Mouse (Mus musculus): Measurements from ENCODE around the gene Noxo1.
"Not testable (repeated sequence)": the region's sequence is repeated elsewhere in the genome, so short reads cannot be mapped to it uniquely, and the experiment has no call there.

The Noxo1 gene

DNA sequence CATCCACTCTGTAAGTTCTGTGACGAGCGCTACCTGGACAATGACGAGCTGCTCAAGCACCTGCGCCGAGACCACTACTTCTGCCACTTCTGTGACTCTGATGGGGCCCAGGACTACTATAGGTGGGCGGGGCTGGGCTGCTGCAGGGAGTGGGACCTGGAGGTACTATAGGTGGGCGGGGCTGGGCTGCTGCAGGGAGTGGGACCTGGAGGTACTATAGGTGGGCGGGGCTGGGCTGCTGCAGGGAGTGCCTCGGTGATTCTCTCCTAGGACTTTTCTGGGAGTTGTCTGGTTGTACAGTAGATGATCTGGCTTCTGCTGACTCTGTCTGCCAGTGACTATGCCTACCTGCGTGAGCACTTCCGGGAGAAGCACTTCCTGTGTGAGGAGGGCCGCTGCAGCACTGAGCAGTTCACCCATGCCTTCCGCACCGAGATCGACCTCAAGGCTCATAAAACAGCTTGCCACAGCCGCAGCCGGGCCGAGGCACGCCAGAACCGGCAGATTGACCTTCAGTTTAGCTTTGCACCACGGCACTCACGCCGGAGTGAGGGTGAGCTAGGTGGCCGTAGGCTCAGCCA, 18.4 kb upstream of the Noxo1 start:
- DNase-seq, result no peak

DNA sequence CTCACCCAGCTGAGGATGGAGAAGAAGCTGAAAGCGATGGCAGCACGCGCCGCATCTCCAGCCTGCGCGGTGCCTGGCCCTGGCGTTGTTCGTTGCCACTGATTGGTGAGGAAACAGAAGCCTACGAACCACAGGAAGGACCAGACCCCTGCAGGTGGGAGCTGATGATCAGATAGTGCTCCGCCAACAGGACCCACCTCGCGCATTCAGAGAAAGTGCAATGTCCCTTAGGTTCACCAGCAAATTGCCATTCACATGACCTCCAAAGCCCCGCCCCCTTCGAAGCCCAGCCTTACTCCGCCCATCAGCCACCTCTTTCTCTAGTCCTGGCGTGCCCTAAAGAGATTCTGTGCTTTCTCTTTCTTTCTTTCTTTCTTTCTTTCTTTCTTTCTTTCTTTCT, 9.5 kb upstream of the Noxo1 start:
- DNase-seq, result peak in 1 of 2 experiments; percentile 51

DNA sequence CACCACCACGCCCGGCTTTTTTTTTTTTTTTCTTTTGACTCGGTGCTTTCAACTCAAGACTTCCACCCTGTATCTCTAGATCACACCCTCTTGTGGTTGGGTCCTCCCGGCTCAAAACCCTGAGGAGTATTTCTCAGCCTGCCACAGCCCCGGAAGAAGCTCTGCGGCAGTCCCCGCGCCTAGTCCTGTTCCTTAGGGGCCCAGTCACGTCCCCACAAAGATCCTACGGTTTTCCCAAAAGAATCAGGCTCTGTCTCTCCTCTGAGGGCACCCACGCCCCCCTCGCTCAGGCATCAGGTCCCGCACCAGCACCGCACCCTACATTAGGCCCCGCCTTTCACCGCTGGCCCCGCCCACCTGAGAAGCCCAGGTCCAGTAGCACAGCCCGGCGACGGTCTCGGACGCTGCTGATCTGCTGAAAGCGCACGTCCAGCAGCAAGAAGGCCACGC, 8.9 kb upstream of the Noxo1 start:
- peak in 1 of 2 experiments; percentile 67 for DNase-seq

DNA sequence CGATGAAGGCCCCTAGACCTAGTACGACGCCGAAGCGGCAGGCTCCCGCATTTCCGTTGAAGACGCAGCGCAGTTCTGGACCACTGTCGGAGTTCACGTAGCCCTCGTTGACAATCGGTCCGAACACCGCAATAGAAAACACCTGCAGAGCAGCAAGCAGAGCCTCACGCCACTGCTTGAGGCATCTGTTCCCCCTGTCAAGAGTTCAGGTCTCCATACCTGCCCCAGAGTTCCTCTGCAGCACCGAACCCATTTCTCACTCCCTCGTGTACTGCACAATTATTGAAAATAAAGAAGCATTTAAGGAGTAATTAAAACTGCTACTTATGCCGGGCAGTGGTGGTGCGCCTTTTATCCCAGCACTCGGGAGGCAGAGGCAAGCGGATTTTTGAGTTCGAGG, 8.4 kb upstream of the Noxo1 start:
- DNase-seq, result no peak

DNA sequence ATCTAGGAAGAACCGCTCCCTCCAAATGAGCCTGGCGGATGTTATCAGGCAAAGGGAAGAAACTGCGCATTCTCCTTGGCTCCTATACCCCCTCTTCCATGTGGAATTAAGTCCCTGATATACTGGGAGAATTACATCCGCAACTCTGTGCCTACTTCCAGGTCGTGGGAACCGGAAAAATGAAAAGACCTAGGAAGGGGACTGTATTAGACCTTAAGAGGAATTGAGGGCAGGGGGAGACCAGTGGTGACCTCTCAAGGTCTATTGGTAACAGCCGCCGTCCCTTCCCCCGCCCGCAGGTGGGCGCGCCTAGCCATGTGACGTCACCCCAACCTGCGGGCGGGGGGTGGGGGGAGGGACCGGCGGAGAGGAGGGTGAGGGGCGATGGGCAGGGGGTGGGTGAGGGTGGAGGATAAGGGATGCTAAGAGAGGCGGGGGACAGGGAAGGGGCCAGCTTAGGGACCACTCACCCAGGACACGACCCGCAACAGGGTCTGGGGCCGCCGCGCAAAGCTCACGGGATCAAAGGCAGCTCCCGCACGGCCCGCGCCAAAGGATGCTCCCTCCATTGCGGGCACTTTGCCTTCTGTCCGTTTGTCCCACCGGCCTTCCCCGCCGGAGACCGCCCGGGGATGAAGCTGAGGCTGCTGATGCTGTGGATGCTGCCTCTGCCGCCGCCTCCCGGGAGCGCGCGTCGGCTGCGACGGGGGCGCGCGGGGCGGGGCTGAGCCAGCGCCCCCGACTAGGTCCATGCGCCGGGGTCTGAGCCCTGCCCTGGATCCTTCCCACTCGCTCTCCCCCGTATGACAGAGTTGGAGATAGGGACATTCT, 6.6 kb upstream of the Noxo1 start, which contains the start of gene Syngr3:
Syngr3 (minus strand) TSS at position 705 of the 831 bp plus-strand sequence.
- DNase-seq, result peak; percentile 75 to 81

DNA sequence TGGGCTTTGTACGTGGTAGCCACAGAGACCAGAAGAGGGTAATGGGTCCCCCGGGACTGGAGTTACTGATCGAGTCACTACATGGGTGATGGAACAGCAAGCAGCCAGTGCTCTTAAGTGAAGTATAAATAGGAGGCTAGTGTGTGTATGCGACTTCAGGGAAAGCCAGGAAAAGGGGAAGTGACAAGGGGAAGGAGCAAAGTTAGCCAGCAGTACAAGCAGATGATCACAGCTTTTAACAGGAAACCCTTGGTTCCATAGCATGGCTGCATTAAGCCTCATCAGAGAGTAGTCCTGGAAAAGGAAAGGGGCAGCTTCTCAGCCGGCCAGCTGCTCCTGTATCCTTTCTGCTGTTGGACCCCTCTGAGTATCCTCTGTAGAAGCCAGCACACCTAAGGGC, 3.6 kb upstream of the Noxo1 start:
- DNase-seq, result no peak

DNA sequence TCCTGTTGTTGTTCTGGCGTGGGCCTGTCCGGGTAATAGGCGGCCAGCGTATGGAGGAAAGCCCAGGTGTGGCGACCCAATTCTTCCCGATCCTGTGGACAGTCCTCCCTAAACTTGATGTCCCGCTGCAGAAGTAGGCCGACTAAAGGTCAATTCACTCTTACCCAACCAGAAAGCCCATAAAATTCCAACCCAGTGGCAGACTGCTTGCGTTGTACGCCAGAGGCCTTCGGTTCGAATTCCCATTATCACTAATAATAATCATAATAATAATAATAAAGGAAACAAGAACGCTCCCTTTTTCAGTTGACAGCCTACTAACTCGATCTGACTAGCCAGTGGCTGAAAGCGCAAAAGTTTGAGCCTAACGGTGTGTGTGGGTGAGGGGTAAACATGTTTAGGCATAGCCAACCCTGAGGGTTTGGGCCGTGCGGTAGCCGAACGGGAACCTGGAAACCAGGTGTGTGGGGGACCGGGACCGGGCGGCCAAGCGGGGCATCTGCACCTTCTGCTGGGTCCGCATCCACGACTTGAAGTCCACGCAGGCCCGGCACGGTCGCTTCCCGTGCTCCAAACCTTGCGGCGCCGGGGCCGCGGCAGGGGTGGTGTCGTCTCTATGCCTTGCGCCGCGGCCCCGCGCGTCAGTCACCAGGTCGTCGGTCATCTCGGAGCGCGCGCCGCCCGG, 566 bp upstream of the Noxo1 start:
- DNase-seq, result no peak

DNA sequence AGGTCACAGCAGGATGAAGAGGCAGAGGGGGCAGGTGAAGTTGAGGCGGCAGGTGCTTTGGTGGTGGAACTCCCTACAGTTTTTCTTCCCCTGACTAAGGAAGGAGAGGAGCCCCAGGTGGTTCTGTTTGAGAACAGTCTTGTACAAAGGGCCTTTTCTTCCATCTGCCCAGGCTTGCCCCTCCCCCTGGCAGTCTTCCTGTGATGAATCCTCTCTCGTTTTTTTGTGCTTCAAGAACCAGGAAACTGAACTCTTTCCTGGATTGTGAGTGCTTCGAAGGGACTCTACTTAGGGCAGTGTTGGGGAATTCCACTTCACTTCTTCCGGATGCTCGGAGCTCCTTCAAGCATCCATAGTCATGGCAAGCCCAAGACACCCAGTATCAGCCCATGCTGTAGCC, 2.0 kb downstream of the Noxo1 start:
- no peak for DNase-seq

DNA sequence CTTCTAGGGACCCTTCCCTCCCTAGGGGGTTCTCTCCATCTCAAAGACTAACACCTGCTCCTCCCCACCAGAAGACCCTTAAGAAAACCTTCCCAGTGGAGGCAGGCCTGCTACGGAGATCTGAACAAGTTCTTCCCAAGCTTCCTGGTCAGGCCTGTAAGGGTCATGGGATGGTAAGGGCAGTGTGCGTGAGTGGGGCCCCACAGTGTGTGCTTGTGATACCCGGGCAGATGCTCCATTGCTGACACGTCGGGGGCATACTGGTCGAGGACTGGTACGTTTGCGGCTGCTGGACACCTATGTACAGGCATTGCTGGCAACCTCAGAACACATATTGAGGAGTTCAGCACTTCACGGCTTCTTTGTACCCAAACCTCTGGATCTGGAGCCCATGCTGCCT, 2.7 kb downstream of the Noxo1 start:
- no peak for DNase-seq

DNA sequence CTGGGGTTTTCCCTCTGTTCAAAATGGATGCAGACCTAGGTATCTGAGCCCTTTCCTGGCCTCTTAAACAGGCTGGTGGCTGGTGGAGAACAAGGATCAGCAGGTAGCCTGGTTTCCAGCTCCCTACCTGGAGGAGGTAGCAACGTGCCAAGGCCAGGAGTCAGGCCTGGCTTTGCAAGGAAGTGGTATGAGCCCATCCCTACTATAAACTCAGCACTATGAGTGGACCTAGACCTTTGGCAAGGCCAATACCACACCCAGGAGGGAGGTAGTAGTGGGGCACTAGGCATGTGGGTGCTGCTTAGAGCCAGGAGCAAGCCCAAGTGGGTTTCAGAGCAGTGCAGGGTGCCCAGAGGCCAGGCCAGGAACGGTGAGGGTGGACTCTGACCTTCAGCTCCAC, 3.4 kb downstream of the Noxo1 start:
- DNase-seq, result no peak

DNA sequence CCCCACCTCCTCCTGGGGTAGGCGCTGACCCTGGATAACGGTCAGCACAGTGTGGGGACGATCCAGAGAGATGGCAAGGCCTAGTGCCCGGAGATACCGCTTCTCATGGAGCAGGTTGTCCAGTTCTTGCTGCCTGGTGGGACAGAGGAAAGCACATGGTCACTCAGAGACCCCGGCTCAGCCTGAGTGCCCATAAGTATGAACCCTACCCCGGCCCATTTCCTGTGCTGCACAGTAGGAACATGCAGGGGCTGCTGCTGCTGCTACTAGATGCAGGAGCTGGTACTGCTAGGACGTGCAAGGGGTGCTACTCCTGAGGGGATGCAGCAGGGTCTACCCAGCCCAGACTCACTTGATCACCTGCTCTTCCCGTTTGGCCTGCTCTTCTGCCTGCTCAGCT, 5.2 kb downstream of the Noxo1 start:
- no peak for DNase-seq

DNA sequence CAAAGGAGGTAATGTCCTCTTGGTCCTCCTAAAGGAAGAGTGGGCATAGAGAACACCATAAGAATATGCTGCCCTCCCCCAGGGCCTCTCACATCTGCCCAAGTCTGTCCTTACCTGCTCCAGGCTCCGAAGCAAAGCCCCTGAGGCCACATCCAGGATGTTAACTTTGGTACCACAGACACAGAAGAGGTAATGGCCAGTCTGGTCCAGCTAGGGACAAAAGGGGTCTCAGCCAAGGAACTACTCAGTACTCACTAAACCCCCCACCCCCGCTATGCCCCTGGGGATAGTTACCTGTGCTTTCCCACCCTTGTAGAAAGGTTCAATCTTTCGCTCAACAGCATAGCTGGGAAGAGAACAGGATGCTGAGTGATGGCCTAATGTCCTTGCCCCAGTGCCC, 9.8 kb downstream of the Noxo1 start:
- DNase-seq, result no peak

DNA sequence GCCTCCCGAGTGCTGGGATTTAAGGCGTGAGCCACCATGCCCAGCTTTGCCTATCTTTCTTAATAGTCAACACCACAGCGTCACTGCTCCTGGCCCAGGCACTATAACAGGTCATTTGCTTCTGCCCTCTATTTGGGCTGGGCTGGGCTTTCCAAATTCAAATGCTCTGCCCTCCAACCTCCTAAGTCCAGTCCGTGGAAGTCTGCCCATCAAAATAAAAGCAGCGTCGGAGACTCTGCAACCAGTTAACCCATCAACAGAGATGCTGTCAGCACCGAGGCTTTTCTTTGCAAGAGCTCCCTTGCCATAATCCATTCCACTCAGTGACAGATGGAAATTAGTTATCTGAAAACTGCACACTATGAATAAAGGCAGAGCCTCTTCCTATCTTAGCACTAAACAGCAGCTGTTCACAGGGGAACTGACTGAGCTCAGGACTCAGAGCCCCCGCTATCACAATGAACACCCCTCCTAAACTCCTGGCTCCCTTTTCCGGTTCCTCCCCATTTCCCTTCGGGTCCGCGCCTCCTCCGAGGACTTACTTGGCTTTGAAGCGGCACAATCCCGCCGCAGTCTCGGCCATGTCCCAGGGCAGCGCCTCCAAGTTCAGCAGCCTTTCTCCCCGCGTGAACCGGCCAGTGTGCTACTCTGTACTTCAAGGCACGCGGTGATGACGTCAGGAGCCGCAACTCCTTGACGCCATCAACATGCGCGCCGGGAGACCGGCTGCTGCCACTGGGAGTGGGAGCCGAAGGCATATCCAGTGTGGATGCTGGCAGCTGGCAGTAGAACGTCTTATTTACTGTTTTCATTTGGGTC, 11.2 kb downstream of the Noxo1 start, which contains the start of gene Tbl3:
Tbl3 (minus strand) TSS at position 679 of the 819 bp plus-strand sequence.
- DNase-seq, result peak; percentile 94 to 97

DNA sequence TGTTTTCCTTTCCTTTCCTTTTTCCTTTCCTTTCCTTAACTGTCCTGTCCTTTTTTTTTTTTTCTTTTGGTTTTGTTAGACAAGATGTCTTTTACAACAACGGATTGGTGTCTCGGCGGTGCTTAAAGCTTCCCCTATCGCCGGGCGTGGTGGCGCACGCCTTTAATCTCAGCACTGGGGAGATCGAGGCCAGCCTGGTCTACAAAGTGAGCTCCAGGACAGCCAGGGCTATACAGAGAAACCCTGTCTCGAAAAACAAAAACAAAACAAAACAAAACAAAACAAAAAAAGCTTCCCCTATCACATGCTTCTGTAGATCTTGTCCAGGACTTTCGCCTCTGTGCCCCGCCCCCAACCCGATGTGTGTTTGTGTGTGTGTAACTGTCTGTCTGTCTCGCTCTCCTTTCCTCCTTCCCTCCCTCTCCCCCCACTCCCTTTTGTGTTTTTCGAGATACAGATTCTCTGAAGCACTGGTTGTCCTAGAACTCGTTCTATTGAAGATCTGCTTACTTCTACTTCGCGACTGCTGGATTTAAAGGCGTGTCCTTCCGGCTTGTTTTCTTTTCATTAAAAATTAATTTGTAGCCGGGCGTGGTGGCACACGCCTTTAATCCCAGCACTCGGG, 11.9 kb downstream of the Noxo1 start:
- no peak for DNase-seq

DNA sequence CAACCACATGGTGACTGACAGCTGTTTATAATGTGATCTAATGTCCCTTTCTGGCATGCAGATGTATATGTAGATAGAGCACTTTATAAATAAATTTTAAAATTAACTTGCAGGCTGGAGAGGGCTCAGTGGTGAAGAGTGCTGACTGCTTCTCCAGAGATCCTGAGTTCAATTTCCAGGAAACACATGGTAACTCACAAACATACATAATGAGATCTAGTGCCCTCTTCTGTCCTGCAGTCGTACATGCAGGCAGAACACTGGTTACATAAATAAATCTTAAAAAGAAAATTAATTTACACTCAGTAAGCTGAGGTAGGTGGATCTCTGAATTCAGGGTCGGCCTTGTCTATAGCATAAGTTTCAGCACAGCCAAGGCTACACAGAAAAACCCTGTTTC, 12.6 kb downstream of the Noxo1 start:
- DNase-seq, result no peak

DNA sequence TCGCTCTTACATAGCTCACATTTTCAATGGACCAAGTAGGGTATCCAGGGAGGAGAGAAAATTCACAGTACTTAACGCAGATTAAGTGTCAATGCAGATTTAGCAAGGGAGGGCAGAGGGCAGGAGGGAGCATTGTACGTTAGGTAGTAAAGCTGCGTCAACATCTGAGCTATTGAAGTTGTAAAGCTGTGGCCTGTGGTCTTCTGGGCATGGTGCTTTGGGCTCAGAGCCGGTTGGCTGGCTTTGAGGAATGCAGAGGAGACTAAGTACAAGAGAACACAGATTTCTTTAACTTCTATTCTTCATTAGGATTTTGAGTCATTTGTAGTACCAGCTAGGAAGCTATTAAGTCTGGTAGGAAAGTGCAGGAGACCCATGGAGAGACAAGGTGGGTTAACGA, 19.5 kb downstream of the Noxo1 start:
- no peak for DNase-seq

DNA sequence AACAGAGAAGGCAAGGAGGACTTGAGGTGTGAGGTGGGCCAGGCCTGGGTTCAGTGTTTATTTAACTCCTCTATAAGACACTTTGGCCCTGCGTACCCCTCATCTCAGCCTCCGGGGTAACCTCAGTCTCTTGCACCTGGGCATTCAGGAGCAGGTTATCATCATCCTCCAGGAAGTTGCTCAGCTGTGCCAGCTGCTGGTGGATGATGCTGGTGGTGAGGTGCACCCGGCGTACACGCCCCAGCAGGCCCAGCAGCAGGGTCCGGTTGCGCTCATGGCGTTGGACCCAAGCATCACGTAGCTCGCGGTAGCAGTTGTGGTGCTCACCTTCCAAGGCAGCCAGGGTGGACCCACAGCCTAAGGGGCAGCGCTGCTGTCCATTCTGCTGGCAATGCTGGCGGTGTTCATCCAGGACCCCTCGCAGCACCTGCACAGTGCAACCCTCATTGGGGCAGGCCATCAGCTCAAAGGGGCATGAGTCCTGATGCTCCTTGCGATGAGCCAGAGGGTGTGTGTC, 20.2 kb downstream of the Noxo1 start:
- DNase-seq, result no peak

DNA sequence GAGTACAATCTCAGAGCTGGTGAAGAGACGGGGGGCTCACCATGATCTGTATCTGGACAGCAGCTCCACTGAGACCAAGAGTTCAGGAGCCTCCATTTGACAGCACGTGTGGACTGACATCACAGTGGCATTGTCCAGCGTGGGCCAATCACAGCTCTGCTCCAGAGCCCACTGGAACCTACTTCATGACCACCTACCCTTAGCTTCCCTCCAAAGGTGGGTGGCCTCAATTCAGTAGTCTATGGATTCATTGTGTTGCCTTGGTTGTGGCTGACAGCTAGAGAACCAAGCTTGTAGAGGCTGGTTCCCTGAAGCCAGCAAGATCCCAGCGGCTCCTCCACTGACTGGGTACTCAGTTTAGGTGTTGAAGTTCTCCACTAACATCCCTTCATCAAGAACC, 21.9 kb downstream of the Noxo1 start, which contains the start of the genes Rnf151 and Rps2:
Rnf151 (minus strand) TSS at position 121 of the 400 bp plus-strand sequence.
Rps2 (plus strand) TSS at position 174 of the 400 bp plus-strand sequence.
- no peak for DNase-seq

DNA sequence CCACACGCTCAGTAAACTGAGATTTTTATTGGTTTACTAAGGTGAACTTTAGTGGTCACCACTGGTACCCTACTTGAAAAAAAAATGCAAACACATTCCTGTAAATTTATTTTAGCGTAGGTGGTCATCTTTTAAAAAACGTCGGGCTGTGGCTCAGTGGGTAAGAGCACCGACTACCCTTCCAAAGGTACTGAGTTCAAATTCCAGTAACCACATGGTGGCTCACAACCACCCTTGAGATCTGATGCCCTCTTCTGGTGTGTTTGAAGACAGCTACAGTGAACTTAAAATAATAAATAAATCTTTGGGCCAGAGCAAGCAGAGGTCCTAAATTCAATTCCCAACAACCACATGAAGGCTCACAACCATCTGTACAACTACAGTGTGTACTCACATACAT, 22.9 kb downstream of the Noxo1 start:
- DNase-seq, result not testable (repeated sequence)

DNA sequence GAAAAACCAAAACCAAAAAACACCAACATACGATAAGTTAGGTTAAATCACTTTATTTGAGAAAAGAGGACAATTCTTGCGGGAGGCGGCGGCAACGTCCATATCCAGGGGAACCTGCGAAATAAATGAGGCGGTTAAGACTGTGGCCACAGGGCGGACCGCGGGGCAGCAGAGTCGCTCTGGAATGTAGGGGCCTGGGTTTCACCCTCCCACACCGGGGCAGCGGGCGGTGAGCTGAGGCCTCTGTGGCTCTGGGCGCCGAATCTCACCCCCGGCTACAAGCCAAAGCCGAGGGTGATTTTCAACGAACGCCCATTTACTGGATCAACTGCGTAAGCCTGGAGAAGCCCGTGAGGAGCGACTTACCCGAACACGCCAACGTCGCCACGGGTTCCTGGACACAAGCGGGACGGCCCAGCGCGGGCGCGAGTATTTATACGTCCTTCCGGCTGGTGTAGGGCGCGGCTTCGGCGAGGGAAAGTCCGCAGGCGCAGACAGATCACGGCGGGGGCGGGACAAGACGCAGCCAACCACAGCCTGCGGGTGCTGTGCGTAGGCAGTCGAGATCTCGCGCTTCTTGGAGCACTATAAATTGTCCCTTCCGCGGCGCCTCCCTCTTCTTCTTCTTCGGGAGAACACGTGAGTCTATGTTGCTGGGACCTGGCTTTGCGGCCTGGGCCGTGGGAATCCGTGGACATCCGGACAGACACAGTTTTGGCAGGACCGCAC, 23.6 kb downstream of the Noxo1 start:
- peak; percentile 97 to 99 for DNase-seq

DNA sequence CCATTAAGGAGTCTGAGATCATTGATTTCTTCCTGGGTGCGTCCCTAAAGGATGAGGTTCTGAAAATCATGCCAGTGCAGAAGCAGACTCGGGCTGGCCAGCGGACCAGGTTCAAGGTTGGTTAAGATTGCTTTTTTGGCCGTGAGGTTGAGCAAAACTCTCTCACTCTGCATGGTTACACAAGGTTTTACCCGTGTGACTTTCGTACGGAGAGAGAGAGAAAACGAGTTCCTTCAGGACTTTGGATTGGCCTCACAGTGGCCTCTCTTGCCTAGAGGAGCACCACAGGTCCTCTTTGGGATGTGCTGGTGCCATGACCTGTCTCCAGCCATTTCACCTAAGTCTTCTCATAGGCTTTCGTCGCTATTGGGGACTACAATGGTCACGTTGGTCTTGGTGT, 24.6 kb downstream of the Noxo1 start:
- DNase-seq, result not testable (repeated sequence)

Data from cerebellum, postnatal 25 days (tissue).